Mouse (Mus musculus) spleen, adult 2 months (tissue): ENCODE measurements around the gene Dock9. TPM values are rescaled to one million over a fixed set of nuclear protein-coding genes. Genes with fewer than 3 reads are reported as not detected.

Experiments used
- DNase-seq, 2 experiments: peaks; one replicate each; pipeline versions ENCODE4 v3.0.0 to v3.0.0-alpha.2; 2012 to 2021; ENCODE audit warnings: low spot score in 2 of 2, low read depth in 1 of 2
- H3K27ac ChIP-seq: fragments of 200-500 bp; 2 replicates; pipeline ENCODE4 v1.5.1; 2012; ENCODE audit warnings: low read length, inconsistent platforms; ENCODE audit not compliant: insufficient read depth
- H3K27me3 ChIP-seq: fragments of 200-500 bp; 2 replicates; pipeline ENCODE4 v1.6.1; 2012; ENCODE audit warnings: mild to moderate bottlenecking, moderate library complexity, low read length, inconsistent platforms; ENCODE audit not compliant: control insufficient read depth, insufficient read depth
- H3K36me3 ChIP-seq: fragments of 200-500 bp; 2 replicates; pipeline ENCODE4 v1.6.1; 2012; ENCODE audit warnings: mild to moderate bottlenecking, low read length, inconsistent platforms; ENCODE audit not compliant: control insufficient read depth, insufficient read depth
- H3K4me1 ChIP-seq: fragments of 200-500 bp; 2 replicates; pipeline ENCODE4 v1.6.1; 2011; ENCODE audit warnings: inconsistent platforms; ENCODE audit not compliant: control insufficient read depth, insufficient read depth, insufficient read length
- H3K4me3 ChIP-seq: fragments of 200-500 bp; 2 replicates; pipeline ENCODE4 v1.5.1; 2011; ENCODE audit warnings: mild to moderate bottlenecking, inconsistent platforms; ENCODE audit not compliant: insufficient read depth, insufficient read length; ENCODE audit errors: extremely low read depth
- CTCF ChIP-seq: fragments of 200-500 bp; IDR thresholded peaks from 2 replicates; pipeline ENCODE4 v1.5.1; 2011; ENCODE audit warnings: mild to moderate bottlenecking, inconsistent platforms; ENCODE audit not compliant: insufficient read depth, insufficient read length, insufficient replicate concordance; ENCODE audit errors: extremely low read depth
- POLR2A ChIP-seq: fragments of 200-500 bp; IDR thresholded peaks from 2 replicates; pipeline ENCODE4 v1.6.1; 2011; ENCODE audit warnings: low read depth, low read length, inconsistent platforms
- WGBS: fragments of 180-500 bp; shearing (Covaris S2); methylation state at CpG from one replicate; pipeline ENCODE4 v1.1.7; 2018; 5-methylcytosine and 5-hydroxymethylcytosine counted together
- polyA plus RNA-seq: library from polyadenylated mRNA; depleted of rRNA; stranded (reverse); fragments of >200 nt; gene quantifications from 2 replicates; pipeline ENCODE4 v1.2.3, GENCODE M21; 2012

The Dock9 gene
- polyA plus RNA-seq, 1 experiment = 7.8 TPM

DNA sequence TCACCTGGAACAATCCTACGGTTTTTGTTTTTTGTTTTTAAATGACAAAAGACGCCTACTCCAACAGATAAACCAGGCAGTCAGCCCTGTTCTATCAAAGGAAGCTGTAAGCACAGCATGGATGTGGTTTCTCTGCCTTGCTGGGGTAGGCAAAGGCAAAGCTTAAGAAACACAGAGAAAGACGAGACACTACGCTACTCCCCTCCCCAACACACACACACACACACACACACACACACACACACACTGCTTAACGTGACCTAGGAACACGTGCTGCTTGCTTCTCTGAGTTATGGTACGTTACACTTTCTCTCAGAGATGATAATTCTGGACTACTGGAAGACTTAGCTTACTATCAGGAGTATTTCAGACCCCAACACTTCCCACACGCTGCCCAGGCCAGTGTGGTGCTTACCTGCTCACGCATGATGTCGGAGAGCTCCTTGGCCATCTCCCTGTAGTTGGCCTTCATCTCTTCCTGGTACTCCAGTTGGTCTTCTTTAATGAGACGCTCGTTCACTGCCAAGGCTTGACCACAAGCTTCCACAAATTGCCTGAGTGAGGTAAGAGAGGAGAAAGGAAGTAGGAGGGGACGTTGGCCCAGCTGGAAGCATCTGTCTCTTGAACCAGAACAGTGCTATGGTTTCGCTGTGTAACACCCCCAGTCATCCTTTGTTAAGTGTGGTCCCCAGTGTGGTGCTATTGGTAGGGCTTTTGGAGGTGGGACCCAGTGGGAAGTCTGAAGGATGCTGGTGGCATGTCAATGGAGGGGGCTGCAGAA, 251.9 kb downstream of the Dock9 start:
- TF ChIP-seq POLR2A (no peak), CTCF (no peak)
- 76% methylated on average over 14 of the region's 14 CpGs for WGBS
- no peak overlapping the region for H3K4me3 ChIP-seq
- H3K27ac ChIP-seq = no peak overlapping the region
- DNase-seq = no peak
- H3K4me1 ChIP-seq = no peaks in the 10 kb centered on the region
- H3K36me3 ChIP-seq = 0 out of 2 replicates have a peak, but pooled peaks cover 1% of the 10 kb centered on the region
- H3K27me3 ChIP-seq = no peaks in the 10 kb centered on the region

DNA sequence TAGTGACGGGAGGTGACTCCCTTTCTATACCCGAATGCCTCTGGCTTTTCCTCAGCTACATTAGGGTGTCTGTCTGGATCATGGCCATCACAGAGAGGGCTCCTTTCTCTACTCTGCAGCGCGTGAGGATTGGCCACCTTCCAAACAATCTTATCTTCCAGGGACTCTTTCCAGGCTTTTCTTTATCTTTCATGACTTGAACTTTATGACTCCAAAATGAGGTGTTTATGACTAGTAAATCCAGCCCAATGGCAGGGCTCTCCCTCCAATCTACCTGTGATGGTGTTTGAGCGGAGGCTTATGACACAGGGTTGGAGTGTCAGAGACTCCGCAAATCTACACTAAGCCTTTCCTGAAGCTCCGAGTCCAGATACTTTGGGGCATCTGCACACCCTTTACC, 256.4 kb downstream of the Dock9 start:
- WGBS = 85% methylated on average over 7 of the region's 7 CpGs
- H3K4me3 ChIP-seq = no peak overlapping the region
- 0 out of 2 replicates have a peak, but pooled peaks cover 1% of the 10 kb centered on the region for H3K36me3 ChIP-seq
- no peaks in the 10 kb centered on the region for H3K27me3 ChIP-seq
- TF ChIP-seq POLR2A = no peak
- no peak for TF ChIP-seq CTCF
- H3K4me1 ChIP-seq = no peaks in the 10 kb centered on the region
- no peak overlapping the region for H3K27ac ChIP-seq
- DNase-seq = no peak

DNA sequence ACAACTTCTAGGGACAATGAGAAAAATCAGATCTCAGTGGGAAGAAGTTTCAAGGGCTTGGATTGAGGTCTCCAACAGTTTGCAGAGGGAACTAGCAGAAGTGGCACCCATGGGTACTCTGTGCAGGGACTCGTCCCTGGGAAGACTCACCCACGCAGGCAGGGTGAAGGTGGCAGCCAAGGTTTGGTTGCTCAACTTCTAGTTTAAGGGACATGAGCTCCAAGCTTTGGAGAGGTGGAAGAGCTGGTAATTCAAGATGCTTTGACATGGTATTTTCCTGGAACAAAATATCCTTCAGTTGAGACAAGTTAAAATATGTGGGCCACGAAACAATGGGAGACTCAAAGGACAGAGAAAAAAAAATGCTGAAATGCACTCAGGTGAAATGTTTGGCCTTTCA, 263.1 kb downstream of the Dock9 start:
- no peaks in the 10 kb centered on the region for H3K4me1 ChIP-seq
- no peak overlapping the region for H3K27ac ChIP-seq
- TF ChIP-seq CTCF = no peak
- TF ChIP-seq POLR2A = no peak
- H3K36me3 ChIP-seq = no peaks in the 10 kb centered on the region
- no peak for DNase-seq
- H3K4me3 ChIP-seq = no peak overlapping the region
- H3K27me3 ChIP-seq = no peaks in the 10 kb centered on the region
- WGBS = 89% methylated on average over 3 of the region's 3 CpGs

DNA sequence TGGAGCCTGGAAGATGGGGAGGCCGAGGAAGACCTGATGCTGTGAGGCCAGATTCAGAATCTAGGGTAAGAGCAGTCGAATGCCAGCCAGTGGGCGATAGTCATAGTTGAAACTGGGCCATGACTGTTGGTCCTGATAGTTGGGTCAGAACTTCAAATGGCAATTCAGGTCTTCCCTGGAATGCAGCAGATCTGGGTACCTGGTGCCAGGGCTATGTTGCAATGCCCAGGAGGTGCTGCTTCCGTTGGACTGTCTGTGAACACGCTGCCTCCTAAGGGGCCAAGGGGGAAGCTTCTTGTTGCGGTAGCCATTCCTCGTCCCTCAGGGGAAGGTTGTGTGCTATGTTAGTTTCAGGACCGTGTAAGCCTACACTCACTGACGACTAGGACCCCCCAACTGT, 266.8 kb downstream of the Dock9 start:
- no peak for DNase-seq
- H3K27ac ChIP-seq = no peak overlapping the region
- no peak for TF ChIP-seq CTCF
- no peak for TF ChIP-seq POLR2A
- H3K4me3 ChIP-seq = no peak overlapping the region
- H3K27me3 ChIP-seq = no peaks in the 10 kb centered on the region
- WGBS = 87% methylated on average over 9 of the region's 9 CpGs
- H3K4me1 ChIP-seq = no peaks in the 10 kb centered on the region
- no peaks in the 10 kb centered on the region for H3K36me3 ChIP-seq

DNA sequence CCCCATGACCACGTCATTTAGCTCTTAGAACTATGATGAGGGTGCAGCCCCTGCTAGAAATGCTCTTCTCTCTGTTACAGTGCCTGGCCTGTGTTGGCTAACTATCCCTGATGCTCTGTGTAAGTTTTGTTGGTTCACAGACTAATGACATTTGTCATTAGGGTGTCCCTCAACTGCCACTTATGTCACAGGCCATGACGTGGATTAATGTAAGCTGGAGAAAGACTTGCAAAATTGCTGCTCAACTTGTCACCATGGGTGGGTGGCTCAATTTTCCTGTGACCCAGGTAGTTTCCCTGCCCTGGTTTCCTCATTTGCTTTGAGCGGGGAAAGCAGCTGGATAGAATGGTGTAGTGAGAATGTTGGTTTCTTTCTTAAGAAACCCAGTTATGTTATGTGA, 269.8 kb downstream of the Dock9 start:
- H3K27ac ChIP-seq = no peak overlapping the region
- no peaks in the 10 kb centered on the region for H3K4me1 ChIP-seq
- TF ChIP-seq CTCF (no peak), POLR2A (no peak)
- no peak for DNase-seq
- H3K36me3 ChIP-seq = no peaks in the 10 kb centered on the region
- WGBS = 89% methylated on average over 3 of the region's 3 CpGs
- H3K27me3 ChIP-seq = no peaks in the 10 kb centered on the region
- H3K4me3 ChIP-seq = no peak overlapping the region

DNA sequence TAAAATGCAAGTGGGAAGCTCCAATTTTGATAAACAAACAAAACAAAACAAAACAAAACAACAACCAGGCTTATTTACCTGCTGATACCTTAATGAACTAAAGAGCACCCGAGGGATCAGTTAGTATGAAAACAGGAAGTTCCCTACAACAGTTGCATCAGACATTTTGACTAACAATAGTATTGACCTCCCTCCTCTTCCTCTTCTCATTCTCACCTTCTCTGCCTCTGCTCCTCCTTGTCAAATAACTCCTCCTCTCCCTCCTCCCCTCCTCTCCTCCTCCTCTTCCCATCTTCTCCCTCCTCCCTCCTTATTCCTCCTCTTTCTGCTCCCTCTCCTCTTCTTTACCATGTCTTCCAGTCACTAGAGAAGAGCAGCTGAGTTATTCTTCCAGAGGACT, 270.4 kb downstream of the Dock9 start:
- Histone ChIP-seq H3K4me3 (no peak overlapping the region), H3K27me3 (no peaks in the 10 kb centered on the region), H3K36me3 (no peaks in the 10 kb centered on the region), H3K27ac (no peak overlapping the region), H3K4me1 (no peaks in the 10 kb centered on the region)
- 15% methylated on average over 1 of the region's 1 CpGs for WGBS
- no peak for DNase-seq
- TF ChIP-seq POLR2A = no peak
- no peak for TF ChIP-seq CTCF

DNA sequence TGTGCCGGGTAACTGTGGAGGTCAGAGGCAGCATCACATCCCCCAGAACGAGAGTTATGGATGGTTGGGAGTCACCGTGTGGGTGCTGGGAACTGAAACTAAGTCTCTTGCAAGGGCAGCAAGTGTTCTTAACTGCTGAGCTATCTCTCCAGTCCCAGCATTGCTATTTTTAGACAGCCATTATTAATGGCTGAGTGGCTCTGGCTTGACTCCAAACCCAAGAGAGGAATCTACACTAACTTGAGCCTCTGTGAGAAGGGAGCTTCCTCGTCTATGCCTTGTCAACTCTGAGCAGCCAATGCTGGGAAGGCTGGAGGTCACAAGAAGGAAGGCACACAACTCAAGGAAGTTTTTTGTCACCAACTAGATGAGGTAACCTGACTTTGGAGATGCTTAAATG, 275.9 kb downstream of the Dock9 start:
- DNase-seq = no peak
- 37% methylated on average over 4 of the region's 4 CpGs for WGBS
- no peak overlapping the region for H3K4me3 ChIP-seq

More for the DNA sequence above, 275.9 kb downstream of the Dock9 start:
- TF ChIP-seq CTCF (no peak), POLR2A (no peak)
- Histone ChIP-seq H3K27me3 (no peaks in the 10 kb centered on the region), H3K27ac (no peak overlapping the region), H3K36me3 (no peaks in the 10 kb centered on the region), H3K4me1 (no peaks in the 10 kb centered on the region)
